Mouse (Mus musculus) bone marrow macrophage, adult 2 months (primary cell): Measurements from ENCODE around the gene Nmnat3.

ENCODE experiments used
- CTCF ChIP-seq: IDR thresholded peaks from 2 replicates; pipeline ENCODE4 v1.5.1; 2012; ENCODE audit warnings: low read depth, mild to moderate bottlenecking, low read length, moderate library complexity
- POLR2A ChIP-seq: IDR thresholded peaks from 2 replicates; pipeline ENCODE4 v1.6.1; 2012; ENCODE audit warnings: mild to moderate bottlenecking, low read depth, low read length, borderline replicate concordance

DNA sequence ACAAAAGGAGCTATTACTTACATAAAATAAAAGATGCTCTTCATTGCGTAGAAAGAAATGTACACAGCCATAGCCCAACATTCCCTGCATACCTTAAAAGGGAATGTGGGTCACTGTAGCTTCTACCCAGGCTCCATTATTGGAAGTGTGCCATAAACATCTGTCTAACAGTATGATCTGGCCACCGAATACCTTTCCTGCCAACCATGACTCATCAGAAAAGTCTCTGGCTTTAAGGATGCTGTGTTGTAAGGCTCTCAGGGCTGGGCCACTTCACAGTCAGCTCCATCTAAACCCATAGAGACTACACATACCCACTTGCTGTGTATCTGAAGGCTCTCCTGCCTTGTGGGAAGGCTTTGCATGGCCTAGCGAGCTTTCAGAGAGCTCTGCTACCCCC lies 73.8 kb downstream of the Nmnat3 start:
- TF ChIP-seq CTCF (no peak), POLR2A (no peak)
